Mouse (Mus musculus): Measurements from ENCODE around the gene Mark2. TPM values are rescaled to one million over a fixed set of nuclear protein-coding genes. Genes with fewer than 3 reads are reported as not detected.

Gene Mark2
- polyA plus RNA-seq, 1 experiment from 2014 or later = 45.1 TPM

- 8% methylated on average over 11 of the region's 11 CpGs for WGBS
Observed at GRCm38 (mm10) chr19:7269290-7270044, 72.2 kb downstream of the Mark2 start.

DNA sequence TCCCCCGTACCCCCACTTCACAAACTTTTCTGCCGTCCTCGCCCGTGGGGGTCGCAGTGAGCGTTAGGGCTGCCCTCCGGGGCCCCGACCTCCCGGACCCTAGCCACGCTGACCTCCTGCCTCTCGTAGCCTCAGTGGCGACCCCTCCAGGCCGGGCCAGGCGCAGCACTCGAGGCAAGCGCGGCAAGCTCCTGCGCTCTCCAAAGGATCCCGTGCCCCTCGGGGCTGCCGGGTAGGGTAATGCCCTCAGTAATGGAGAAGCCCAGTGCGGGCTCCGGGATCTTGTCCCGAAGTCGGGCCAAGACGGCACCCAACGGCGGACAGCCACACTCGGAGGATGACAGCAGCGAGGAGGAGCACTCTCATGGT, 73.0 kb downstream of the Mark2 start:
- peak overlapping the region; percentile 82 for H3K9ac ChIP-seq
- peak overlapping the region; percentile 95 for H3K4me2 ChIP-seq
- peak overlapping the region; percentile 78 for H3K4me3 ChIP-seq (replicated peaks)
- H3K9me3 ChIP-seq (replicated peaks) = no peaks in the 10 kb centered on the region
- peaks cover 62% of the 10 kb centered on the region for H3K4me1 ChIP-seq
- ATAC-seq (replicated peaks; ENCODE audit: low FRiP score) = peak; percentile 34
- WGBS = under 1% methylated on average over 30 of the region's 30 CpGs
- peak overlapping the region; percentile 90 for H3K27ac ChIP-seq
- peaks cover 34% of the 10 kb centered on the region for H3K36me3 ChIP-seq
- no peaks in the 10 kb centered on the region for H3K27me3 ChIP-seq

More at GRCm38 (mm10) chr19:7269290-7270044, 72.2 kb downstream of the Mark2 start:
- Histone ChIP-seq H3K27me3 (no peaks in the 10 kb centered on the region), H3K27ac (peak overlapping the region; percentile 2), H3K36me3 (peaks cover 41% of the 10 kb centered on the region), H3K9me3 (replicated peaks) (no peaks in the 10 kb centered on the region), H3K4me2 (peak overlapping the region; percentile 95), H3K4me1 (peaks cover 61% of the 10 kb centered on the region), H3K4me3 (replicated peaks) (peak overlapping the region; percentile 78), H3K9ac (peak overlapping the region; percentile 82)
- ATAC-seq (replicated peaks; ENCODE audit: low FRiP score) = no peak

DNA sequence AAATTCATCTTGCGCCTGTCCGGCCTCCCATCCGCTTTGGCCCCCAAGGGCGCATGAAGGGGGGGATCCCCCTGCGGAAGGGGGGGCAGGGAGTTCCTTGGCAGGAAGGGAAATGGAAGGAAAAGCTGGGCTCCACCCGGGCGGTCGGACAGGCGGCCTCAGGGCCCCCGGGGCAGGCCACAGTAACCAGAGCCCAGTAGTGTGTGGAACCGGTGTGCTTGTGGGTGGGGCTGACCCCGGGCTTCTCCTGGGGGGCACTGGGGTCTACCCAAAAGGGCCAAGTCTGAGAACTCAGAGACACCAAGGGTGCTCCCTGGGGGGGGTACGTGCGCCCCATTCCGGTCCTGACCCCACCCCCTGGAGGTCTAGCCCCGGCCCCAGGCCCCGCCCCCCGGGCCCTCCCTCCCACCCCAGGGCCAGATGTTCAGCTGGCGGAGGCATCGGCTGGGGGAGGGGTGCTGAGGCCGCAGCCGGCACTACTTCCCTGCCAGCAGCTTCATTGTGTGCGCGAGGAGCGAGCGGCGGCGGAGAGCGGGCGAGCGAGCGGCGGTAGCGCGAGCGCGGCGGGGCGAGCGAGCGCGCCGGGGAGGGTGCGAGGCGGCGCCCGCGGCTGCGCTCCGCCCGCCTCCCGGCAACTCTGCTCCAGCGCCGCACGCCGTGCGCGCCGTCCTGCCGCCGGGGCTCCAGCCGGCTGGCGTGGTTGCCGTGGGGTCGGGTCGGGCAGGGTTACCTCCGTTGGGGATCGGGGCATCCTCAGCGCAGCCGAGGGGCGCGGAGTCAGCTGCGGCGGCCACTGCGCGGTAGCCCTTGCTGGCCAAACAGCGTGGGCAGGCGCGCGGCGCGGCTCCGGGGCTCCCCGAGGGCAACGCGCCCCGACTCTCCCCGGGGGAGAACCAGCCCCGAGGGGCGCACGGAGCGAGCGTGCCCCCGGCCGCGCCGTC, 73.6 kb downstream of the Mark2 start:
- H3K4me2 ChIP-seq = peak overlapping the region; percentile 95
- H3K9ac ChIP-seq = peak overlapping the region; percentile 82
- peak overlapping the region; percentile 90 for H3K27ac ChIP-seq
- no peaks in the 10 kb centered on the region for H3K27me3 ChIP-seq
- ATAC-seq (replicated peaks; ENCODE audit: low FRiP score) = peak; percentile 61
- H3K9me3 ChIP-seq (replicated peaks) = no peaks in the 10 kb centered on the region
- H3K4me1 ChIP-seq = peaks cover 62% of the 10 kb centered on the region
- H3K36me3 ChIP-seq = peaks cover 28% of the 10 kb centered on the region
- WGBS = under 1% methylated on average over 70 of the region's 97 CpGs
- peak overlapping the region; percentile 78 for H3K4me3 ChIP-seq (replicated peaks)

GRCm38 (mm10) chr19:7267091-7267741, 74.4 kb downstream of the Mark2 start, which contains the start of gene Rcor2:
Gene Rcor2 (plus strand): TSS chr19:7267325.
- H3K27ac ChIP-seq = peak within 1 kb of the TSS; percentile 90
- H3K36me3 ChIP-seq = peaks cover 19% of the 10 kb centered on the region
- no peaks in the 10 kb centered on the region for H3K9me3 ChIP-seq (replicated peaks)
- peak within 1 kb of the TSS; percentile 95 for H3K4me2 ChIP-seq
- 3% methylated on average over 28 of the region's 28 CpGs for WGBS
- H3K27me3 ChIP-seq = no peaks in the 10 kb centered on the region
- H3K4me3 ChIP-seq (replicated peaks) = peak within 1 kb of the TSS; percentile 78
- ATAC-seq (replicated peaks; ENCODE audit: low FRiP score) = peak; percentile 53
- H3K4me1 ChIP-seq = peaks cover 62% of the 10 kb centered on the region
- H3K9ac ChIP-seq = peak within 1 kb of the TSS; percentile 82

GRCm38 (mm10) chr19:7266421-7266831, 75.2 kb downstream of the Mark2 start:
- ATAC-seq (replicated peaks; ENCODE audit: low FRiP score) = no peak
- Histone ChIP-seq H3K4me2 (peak overlapping the region; percentile 30), H3K9me3 (replicated peaks) (no peaks in the 10 kb centered on the region), H3K36me3 (peaks cover 11% of the 10 kb centered on the region), H3K4me1 (peaks cover 62% of the 10 kb centered on the region), H3K27ac (peak overlapping the region; percentile 90), H3K9ac (no peak overlapping the region), H3K4me3 (replicated peaks) (no peak overlapping the region), H3K27me3 (no peaks in the 10 kb centered on the region)
- WGBS = 59% methylated on average over 4 of the region's 4 CpGs

GRCm38 (mm10) chr19:7265478-7266191, 76.0 kb downstream of the Mark2 start:
- Histone ChIP-seq H3K4me2 (peak overlapping the region; percentile 30), H3K9ac (0 out of 2 replicates have a peak overlapping the region, but pooled peaks have one; percentile 14), H3K4me3 (replicated peaks) (no peak overlapping the region), H3K4me1 (peaks cover 61% of the 10 kb centered on the region), H3K9me3 (replicated peaks) (no peaks in the 10 kb centered on the region), H3K27ac (peak overlapping the region; percentile 90), H3K36me3 (peaks cover 3% of the 10 kb centered on the region), H3K27me3 (no peaks in the 10 kb centered on the region)
- WGBS = 31% methylated on average over 14 of the region's 14 CpGs
- no peak for ATAC-seq (replicated peaks; ENCODE audit: low FRiP score)

GRCm38 (mm10) chr19:7264766-7265331, 76.8 kb downstream of the Mark2 start:
- no peaks in the 10 kb centered on the region for H3K27me3 ChIP-seq
- H3K27ac ChIP-seq = peak overlapping the region; percentile 90
- H3K4me2 ChIP-seq = no peak overlapping the region
- H3K4me1 ChIP-seq = peaks cover 55% of the 10 kb centered on the region
- 25% methylated on average over 6 of the region's 6 CpGs for WGBS
- no peaks in the 10 kb centered on the region for H3K9me3 ChIP-seq (replicated peaks)
- H3K9ac ChIP-seq = peak overlapping the region; percentile 15; the same call in 1 of the 2 replicates
- no peak for ATAC-seq (replicated peaks; ENCODE audit: low FRiP score)
- H3K4me3 ChIP-seq (replicated peaks) = no peak overlapping the region
- no peaks in the 10 kb centered on the region for H3K36me3 ChIP-seq

DNA sequence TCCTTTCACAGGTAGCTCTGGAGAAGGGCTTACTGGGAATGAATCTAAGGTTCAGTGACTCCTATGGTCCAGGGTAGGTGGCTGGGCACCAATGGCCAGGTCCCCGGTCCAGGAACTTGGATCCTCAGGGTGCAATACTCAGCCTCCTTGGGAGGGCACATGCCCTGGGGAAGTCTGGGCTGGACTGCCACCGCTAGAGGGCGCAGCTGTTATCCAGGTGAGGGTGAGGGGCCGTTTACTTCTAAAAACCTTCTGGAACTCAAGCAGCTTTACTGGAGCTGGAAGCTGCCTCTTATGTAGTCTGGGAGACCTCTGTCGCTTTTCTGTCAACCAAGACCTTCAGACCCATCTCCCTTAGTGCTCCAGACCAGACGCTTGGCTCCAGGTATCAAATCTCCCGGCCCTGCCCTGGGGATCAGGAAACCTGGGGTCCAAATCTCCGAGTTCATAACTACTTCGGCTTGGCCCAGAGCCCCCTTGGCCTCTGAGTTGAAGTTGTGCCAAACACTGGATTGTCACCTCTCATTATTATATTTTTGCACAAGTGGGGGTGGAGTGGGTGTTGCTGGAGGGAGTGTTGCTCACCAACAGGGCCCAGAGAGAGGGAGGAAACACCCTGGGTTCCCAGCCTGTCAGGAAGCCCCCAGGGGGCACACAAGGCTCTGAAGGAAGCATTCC, 77.4 kb downstream of the Mark2 start:
- Histone ChIP-seq H3K27me3 (no peaks in the 10 kb centered on the region), H3K27ac (0 out of 2 replicates have a peak overlapping the region, but pooled peaks have one; percentile 90), H3K4me2 (no peak overlapping the region), H3K36me3 (no peaks in the 10 kb centered on the region), H3K4me1 (peaks cover 49% of the 10 kb centered on the region), H3K9ac (peak overlapping the region; percentile 15; the same call in 1 of the 2 replicates), H3K4me3 (replicated peaks) (no peak overlapping the region), H3K9me3 (replicated peaks) (no peaks in the 10 kb centered on the region)
- WGBS = 16% methylated on average over 9 of the region's 9 CpGs
- ATAC-seq (replicated peaks; ENCODE audit: low FRiP score) = no peak

DNA sequence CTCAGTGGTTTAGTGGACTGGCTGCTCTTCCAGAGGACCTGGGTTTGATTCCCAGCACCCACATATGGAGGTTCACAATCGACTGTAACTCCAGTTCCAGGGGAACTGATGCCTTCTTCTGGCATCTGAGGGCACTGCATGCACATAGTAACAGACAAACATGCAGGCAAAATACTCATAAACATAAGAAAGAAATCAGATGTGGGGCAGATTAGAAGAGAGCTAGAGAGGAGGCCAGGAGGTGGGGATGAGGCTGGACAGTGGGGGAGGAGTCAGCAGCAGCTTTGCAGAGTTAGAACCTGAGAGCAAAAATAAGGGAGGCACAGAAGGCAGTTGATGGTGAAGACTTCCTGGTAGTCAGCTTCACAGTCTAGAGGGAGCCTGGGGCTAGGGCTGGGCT, 79.1 kb downstream of the Mark2 start:
- H3K9ac ChIP-seq = no peak overlapping the region
- WGBS = 91% methylated on average over 1 of the region's 1 CpGs
- no peaks in the 10 kb centered on the region for H3K36me3 ChIP-seq
- no peak overlapping the region for H3K4me2 ChIP-seq
- ATAC-seq (replicated peaks; ENCODE audit: low FRiP score) = no peak
- H3K27me3 ChIP-seq = no peaks in the 10 kb centered on the region
- H3K27ac ChIP-seq = no peak overlapping the region
- no peak overlapping the region for H3K4me3 ChIP-seq (replicated peaks)
- H3K4me1 ChIP-seq = peaks cover 35% of the 10 kb centered on the region
- no peaks in the 10 kb centered on the region for H3K9me3 ChIP-seq (replicated peaks)

DNA sequence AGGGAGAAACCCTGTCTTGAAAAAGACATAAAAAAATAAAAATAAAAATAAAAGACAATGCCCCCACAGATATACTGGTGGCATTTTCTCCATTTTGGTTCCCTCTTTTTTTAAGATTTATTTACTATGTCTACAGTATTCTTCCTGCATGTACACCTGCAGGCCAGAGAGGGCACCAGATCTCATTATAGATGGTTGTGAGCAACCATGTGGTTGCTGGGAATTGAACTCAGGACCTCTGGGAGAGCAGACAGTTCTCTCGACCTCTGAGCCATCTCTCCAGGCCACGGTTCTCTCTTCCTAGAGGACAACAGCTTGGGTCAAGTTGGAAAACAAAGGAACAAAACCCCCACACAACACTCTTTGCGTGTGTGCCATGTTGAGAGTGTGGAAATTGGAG, 79.7 kb downstream of the Mark2 start:
- Histone ChIP-seq H3K9me3 (replicated peaks) (no peaks in the 10 kb centered on the region), H3K27me3 (no peaks in the 10 kb centered on the region), H3K9ac (no peak overlapping the region), H3K36me3 (no peaks in the 10 kb centered on the region), H3K27ac (no peak overlapping the region), H3K4me2 (no peak overlapping the region), H3K4me1 (peaks cover 29% of the 10 kb centered on the region), H3K4me3 (replicated peaks) (no peak overlapping the region)
- ATAC-seq (replicated peaks; ENCODE audit: low FRiP score) = no peak
- WGBS = 98% methylated on average over 3 of the region's 3 CpGs
